Mouse (Mus musculus) spleen, postnatal 4 days (tissue): ENCODE data around the gene Hs3st6.
A peak's percentile ranks its signal among the peaks of the same experiment; 100 is the strongest.

ENCODE experiments used
- DNase-seq, 2 experiments: peaks; one replicate each; pipeline ENCODE4 v3.0.0; 2022; ENCODE audit warnings: low spot score in 2 of 2

Gene Hs3st6

DNA sequence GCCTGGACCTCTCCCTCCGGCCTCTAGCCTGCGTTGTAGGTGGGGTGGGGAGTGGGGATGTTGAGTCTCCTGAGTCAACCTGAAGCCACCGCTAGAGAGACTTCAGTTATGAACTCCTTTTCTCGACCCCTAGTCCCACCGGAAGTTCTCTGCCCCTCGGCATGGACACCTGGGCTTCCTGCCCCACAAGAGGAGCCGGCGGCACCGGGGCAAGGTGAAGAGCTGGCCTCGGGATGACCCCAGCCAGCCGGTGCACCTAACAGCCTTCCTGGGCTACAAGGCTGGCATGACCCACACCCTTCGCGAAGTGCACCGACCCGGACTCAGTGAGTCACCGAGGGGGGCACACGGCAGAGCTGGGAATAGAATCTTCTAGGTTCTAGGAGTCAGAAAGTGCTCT lies 24.6 kb upstream of the Hs3st6 start:
- peak in 1 of 2 experiments; percentile 60 for DNase-seq

DNA sequence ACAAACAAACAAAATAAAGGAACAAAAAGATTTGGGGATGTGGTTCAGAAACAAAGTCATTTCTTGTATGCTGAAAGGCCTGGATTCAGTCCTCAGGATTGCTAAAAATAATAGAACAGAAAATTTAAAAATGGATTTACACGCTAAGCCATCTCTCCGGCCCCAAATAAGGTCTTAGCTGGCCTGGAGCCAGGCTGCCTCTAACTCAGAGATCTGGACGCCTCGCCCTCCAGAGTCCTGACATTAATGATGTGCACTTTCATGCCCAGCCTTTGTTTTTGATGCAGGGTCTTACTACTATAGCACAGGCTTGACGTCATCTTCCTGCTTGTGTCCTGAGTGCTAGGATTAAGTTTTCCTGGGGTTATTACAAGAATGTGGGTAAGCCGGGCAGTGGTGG lies 23.7 kb upstream of the Hs3st6 start:
- DNase-seq: no peak

DNA sequence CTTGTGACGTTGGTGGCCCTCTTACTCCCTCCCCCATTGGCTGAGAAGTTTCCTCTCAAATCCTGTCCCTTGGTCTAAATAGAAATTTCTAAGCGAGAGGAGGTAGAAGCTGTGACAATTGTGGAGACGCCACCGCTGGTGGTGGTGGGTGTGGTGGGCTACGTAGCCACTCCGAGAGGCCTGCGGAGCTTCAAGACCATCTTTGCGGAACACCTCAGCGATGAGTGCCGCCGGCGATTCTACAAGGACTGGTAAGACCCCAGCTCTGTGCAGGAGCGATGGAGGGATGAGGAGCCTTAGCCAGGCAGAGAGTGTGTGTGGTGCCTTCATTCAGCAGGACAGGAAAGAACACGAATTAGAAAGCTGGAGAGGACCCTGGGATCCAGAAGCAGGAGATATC lies 22.0 kb upstream of the Hs3st6 start:
- peak in 1 of 2 experiments; percentile 60 for DNase-seq

DNA sequence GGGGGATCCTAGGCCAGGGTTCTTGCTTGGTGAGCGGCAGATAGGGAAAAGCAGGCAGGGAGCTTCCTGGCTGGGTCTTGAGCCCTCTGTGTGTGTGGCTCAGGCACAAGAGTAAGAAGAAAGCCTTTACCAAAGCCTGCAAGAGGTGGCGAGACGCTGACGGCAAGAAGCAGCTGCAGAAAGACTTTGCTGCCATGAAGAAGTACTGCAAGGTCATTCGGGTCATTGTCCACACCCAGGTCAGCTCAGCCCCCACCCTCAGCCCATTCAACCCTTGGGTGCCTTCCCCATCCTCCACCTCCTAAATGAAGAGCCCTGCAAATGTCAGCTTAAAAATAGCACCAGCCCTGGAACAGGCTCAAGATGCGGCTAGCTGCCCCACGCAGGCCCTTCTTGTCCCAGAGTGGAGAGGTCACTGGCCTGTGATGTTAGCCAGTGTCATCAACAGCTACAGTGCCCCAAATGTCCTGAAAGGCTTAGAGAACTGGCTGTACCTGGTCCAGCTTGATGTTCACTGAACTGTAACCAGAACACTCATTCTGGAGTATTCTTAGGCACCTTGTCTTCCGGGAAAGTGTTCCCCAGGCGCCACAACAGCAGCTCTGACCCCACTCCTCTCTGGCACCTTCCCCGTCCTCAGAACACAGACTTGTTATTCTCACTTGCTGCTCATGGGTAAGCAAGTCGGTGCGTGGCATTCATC lies 20.4 kb upstream of the Hs3st6 start:
- DNase-seq: peak in 1 of 2 experiments; percentile 53

DNA sequence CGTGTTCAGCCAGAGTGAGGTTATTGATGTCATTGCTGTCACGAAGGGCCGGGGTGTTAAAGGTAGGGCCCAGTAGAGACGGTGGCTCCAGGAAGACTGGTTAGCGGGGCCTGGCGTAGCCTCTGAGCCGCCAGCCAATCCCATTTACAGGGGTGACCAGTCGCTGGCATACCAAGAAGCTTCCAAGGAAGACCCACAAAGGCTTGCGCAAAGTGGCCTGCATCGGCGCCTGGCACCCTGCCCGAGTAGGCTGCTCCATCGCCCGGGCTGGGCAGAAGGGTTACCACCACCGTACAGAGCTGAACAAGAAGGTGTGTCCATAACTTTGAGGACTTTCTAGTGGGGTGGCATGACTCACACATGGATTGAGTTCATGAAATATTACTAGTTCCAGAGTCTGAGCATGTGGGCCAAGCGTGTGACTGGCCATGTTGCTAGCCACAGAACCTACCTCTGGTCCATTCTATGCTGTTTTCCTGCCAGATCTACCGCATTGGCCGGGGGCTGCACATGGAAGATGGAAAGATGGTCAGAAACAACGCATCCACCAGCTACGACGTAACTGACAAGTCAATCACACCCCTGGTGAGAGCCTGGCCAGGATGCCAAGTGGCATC lies 19.2 kb upstream of the Hs3st6 start:
- peak in 1 of 2 experiments; percentile 64 for DNase-seq

DNA sequence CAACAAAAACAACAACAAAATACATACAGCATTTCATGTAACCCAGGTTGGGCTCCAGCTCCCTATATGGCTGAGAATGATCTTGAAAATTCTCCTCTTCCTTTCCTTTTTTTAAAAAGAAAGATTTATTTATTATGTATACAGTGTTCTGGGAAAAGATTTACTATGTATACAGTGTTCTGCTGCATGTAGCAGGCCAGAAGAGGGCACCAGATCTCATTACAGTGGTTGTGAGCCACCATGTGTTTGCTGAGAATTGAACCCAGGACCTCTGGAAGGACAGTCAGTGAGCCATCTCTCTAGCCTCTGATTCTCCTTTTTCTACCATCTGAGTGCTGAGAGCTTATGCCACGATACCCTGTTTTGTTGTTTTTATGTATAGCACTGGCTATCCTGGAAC lies 18.3 kb upstream of the Hs3st6 start:
- no peak for DNase-seq

DNA sequence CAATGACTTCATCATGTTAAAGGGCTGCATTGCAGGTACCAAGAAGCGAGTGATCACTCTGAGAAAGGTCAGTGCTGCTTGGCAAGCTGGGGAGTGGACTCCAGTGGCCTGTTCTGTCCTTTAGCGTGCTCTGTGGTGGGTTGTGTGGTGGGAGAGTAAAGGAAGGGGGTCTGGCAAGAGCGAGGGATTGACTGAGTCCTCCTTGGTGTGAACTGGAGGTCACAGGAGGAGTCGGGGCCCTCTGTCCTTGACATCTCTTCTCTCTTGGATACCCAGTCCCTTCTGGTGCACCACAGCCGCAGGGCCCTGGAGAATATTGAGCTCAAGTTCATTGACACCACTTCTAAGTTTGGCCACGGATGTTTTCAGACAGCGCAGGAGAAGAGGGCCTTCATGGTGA lies 17.3 kb upstream of the Hs3st6 start:
- DNase-seq: peak in 1 of 2 experiments; percentile 65

DNA sequence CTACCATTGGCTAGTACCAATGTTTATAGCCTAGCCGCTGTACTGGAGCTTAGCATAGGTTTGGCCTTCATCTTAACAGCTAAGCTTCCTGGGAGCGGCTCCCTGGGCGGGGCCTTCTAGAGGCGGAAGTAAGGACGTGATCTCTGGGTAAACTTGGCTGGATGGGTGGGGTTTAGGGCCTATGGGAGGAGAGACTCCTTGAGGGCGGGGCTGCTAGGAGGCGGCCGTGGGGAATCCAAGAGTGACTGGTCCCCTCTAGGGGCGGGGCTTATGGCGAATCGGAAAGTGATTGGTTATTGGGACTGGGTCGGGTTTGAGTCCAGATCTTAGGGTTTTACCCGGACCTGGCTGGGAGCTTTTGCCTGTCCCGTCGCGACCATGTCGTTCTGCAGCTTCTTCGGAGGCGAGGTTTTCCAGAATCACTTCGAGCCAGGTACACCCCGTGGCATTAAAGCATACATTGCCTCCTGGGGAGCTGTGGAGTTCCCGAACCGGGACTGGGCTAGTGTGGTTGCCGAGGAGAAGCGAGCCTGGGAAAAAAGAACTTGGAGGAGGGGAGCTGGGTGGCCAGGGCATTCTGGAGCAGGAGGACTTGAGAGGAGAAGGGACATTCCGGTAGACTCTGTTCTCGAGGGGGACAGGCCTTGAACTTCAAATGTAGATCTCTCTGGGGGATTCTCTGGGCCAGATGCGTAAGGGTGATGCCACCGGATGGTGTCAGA lies 16.3 kb upstream of the Hs3st6 start, which contains the start of gene Msrb1:
Gene Msrb1, plus strand, starts transcription at position 313 of the 722 bp plus-strand sequence.
- DNase-seq: peak; percentile 96 to 97

DNA sequence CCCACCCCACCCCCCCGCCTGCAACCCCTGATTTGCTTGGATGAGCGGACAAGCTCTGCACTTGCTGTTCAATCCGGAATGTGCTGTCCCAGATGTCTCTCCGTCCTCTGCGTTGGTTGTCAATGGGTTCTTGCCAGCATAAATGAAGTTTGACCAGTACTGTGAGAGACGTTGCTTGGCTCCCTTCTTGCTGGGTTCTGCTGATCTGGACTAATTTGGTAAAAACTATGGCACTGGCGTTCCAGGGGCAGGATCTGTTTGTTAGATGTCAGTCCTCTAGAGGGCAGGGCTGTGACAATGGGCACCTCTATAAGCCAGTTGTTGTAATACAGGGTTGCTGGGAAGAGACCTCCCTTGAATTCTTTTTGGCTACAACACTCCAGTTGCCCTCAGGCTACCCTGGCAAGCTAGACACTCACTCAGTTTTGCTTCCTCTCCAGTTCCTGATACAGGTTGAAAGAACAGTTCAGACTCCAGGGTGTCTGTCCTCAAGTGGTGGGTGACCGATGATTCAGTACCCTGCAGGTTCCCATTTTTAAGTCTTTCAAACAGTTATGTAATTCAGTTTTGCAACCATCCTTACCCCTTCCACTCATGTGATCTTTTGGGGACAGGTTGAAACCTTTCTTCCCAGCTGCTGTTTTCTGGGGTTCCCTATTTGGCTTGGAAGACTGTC lies 15.5 kb upstream of the Hs3st6 start:
- DNase-seq: peak in 1 of 2 experiments; percentile 63

DNA sequence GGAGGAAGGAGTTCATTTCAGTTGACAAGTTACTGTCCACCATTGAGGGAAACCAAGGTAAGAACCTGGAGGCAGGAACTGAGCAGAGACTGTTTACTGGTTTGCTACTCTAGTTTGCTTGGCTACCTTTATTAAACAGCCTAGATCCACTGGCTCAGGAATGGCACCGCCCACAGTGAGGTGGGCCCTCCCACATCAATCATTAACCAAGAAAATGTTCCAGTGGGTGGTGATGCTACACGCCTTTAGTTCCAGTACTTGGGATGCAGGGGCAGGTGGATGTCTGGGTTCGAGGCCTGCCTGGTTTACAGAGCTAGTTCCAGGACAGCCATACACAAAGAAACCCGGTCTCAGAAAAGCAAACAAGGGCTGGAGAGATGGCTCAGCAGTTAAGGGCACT lies 14.6 kb upstream of the Hs3st6 start:
- DNase-seq: no peak

DNA sequence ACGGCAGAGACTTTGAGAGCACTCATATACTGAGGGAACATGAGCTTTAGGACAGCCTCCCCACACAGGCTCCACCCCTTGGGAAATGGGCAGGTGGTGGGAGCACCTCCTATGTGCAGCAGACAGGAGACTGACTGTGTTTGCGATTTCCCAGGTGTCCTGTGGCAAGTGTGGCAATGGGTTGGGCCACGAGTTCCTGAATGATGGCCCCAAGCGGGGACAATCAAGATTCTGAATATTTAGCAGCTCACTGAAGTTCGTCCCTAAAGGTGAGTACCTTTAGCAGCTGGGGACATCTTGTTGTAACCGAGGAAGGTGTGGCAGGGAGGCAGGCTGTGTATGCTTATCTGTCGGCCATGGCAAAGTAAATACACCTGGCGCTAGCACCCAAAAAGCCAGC lies 12.9 kb upstream of the Hs3st6 start:
- DNase-seq: no peak

DNA sequence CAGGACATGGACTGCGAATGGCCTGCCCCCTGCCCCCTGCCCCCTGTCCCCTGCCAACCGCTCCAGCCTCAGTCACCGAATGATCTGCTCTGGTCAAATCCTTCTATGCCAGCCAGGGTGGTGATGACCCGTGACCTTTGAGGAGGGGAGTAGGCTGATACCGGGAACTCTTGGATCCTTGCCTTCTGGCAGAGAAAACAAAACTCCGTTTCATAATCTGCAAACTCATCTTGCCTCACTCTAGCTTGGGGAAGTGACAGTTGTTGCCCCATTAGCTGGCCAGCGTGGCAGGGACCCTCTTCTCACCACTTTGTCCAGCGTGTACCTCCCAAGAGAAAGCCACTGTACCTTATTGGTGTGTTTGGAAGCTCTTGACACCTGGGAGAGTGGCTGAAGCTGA lies 10.5 kb upstream of the Hs3st6 start:
- DNase-seq: no peak

DNA sequence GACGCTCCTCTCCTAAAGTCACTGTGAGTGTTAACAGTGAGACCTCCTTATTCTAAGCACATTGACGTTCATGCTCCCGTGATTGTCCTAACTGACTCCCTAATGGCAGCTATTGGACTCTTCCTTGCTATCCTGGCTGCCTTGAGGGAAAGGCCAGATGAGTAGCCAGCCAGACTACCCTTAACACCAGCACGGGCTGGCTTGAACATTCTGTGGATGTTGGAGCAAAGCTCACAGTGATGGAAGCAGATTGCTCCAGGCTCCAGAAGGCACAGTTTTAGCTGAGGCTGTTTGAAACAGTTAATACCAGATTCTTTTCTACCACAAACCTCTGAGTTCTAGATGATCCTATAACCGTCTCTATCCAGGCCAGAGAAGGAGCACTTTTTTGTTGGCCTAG lies 8.9 kb upstream of the Hs3st6 start:
- DNase-seq: no peak

DNA sequence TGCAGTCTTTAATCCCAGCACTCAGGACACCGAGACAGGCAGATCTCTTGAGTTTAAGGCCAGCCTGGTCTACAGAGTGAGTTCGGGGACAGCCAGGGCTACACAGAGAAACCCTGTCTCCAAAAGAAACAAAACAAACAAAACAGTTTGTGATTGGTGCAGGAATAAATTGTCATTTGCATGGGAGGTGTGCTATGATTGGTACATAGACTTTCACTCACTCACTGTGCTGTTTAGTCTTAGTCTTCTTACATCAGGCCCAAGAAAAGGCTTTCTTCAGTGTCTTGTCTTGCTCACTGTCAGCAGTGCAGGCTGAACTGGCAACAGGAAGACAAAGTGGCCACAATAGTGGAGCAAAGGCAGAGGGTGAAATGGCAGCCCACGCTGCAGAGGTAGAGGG lies 8.4 kb upstream of the Hs3st6 start:
- DNase-seq: no peak

DNA sequence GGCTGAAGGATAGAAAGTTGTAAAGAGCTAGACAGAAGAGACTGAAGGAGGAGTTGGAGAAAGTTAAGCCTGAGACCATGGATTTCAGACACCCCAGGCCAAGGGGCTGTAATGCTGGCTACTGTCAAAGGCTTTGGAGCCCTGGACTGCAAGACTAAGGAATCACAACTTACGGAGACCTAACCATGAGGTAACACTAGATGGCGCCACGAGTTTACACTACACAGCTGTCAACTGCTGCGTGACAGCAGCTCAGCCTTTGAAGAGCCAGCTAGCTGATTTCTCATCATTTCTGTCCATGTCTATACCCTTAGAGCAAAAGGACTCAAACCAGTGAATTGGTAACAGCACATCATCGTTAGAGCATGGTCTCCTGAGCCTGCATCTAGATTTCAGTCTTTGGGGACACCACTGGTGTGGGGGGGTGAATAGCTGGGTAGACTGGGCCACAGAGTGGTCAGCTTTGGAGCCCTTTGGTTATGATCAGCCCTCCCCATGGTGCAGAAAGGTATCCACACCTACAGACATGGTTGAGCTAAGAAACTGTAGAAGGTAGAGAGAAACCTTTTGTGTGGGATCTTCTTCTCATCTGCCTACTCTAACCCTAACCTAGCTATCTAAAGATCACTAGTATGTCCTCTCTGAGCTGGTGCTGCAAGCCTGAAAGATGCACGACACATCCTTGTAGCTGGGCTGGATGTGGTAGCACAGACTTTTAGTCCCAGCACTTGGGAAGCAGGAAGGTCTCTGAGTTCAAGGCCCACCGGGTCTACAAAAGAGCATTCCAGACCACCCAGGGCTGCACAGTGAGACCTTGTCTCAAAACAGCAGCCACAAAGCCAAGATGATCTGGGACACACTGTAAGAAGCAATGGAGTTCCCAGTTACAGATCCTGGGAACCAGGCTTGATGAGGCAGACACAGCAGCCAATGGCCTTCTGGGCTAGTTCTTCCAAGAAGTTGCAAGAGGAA lies 7.0 kb upstream of the Hs3st6 start:
- peak; percentile 81 to 92 for DNase-seq

DNA sequence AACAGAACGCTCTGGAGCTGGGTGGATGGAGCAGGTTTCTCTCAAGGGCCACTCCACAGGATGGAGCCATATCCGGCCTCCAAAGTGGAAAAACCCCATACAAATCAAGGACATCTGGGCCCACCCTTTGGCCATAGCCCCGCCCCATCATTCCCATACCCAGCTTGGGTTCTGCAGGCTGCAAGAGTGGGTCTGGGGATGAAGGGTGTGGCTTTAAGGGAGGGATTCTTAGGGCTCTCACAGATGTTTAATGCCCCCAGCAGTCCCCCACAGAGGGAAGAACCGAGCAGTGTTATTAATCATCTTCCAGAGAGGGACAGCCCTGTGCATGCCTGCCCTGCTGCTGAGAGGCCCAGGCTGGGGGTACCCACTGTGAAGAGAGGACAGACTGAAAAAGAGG lies 5.8 kb upstream of the Hs3st6 start:
- peak in 1 of 2 experiments; percentile 60 for DNase-seq

DNA sequence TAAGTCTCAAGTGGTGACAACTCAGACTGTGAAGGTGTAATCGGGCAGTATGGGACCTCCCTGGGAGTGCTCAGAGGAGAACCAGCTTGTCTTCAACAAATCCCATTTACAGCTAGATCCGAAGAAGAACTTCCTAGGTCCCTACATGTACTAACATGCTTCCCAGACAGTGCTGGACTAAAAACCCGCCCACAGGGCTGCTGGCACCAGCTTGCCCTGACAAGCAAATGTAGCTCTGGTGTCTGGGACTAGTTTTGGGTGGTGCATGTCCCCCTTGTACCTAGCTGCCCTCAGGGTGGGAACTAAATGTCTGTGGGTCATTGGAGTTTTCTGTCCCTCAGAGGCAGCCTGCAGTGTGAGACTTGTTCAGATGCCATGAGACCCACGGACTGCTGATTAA lies 1.3 kb upstream of the Hs3st6 start:
- no peak for DNase-seq

DNA sequence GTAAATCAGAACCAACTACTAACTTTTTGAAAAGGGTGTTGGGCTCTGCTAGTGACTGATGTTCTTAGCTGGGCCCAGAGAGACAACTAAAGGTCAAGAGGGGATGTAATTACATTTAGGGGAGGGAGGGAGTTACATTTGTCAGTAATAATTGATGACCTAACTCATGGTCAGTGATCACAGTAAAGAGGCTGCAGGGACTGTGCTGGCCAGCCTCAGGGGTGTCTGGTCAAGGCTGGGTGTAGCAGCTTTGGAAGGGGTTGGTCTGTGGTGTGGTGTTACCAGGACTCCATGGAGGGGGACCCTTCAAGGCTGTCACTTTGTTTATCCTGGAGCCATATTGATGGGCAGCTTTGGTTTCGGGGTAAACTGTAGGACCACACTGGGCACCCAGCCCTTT lies 4.6 kb downstream of the Hs3st6 start:
- no peak for DNase-seq

DNA sequence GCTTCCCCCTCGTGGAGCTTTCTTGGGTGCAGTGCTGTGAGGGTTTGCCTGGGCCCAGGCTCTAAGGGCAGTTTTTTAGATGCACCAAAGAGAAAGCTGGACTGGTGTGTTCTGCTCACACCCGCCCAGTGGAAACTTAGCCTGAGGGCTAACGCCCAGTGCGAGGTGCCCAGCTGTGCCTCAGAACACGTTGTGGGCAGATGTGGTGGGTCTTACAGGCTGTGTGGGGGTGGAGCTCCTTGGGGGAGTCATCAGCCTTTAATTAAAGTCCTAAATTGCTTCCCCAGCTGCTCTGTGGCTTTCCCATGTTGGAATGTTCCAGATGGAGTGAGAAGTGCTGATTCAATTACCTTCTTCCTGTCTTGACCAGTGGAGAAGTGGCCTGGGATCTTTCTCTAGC lies 8.3 kb downstream of the Hs3st6 start:
- DNase-seq: no peak

DNA sequence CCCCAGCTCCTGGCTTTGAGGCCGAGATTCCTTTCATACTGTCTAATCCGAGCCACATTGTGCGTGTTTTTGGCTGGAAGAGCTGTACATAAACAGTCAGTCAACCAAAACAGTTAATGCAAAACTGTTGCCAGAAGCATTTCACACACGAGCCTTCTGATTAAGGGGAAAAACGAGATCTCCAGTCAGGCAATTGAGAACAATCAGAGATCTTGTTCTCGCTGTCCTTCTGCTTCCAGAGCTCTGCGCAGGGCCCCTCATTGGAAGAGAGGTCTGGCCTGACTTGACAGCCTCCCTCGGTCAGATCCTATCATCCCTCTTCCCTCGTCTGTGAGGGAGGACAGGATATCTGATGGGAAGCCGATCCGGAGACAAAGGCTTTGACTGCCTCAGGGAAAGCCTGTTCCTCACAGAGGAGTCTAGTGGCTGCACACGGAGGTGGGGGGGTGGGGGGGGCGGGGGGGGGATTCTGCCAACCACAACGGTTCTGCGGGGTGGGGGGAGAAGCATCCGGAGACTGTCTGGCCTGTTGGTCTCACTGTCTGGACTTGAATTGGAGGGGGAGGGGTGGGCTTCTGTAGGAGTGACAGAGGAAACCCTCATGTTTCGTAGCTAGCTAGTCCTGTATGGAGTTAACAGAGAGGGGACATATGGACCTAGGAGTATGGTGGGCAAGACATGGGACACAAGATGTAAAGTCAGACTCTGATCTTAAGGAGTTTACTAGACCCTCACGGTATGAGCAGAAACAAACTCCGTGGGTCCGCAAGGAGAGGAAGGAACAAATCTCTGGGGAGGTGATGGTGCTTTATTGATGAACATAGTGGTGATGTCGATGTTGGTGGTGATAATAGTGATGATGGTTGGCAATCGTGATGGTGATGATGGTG lies 12.5 kb downstream of the Hs3st6 start:
- no peak for DNase-seq
